Mouse (Mus musculus): ENCODE data around the gene Irs1.

The Irs1 gene

DNA sequence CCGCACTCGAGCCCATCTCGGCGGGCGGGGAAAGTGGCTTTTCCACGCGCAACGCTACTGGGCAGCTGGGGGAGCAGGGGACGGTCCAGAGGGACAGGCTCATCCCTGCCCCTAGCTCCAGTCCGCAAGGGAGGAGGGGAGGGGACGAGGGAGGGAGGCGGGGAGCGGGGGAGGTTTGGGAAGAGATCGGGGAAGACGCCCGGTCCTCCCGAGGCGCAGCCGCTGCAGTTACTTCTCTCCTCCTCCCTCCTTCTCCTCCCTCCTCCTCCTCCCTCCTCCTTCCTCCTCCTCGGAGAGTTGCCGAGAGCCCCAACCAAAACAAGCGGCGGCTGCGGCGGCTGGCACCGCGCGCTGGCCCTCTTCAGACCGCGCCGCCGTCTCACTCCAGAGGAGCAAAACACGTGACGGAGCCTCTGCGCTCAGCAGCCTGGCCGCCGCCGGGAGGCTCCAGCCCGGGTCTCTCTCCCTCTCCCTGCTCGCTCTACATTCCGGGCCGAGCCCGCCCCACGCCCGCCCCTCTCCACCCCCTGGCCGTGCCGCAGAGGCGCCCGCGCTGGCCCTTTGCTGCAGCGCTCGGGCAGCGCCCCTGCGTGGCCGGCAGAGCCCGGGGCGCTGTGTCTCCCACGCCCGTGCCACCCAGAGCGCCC lies at the start of gene Irs1:
Gene Irs1 (minus strand): TSS at position 266 of the 647 bp plus-strand sequence.
- CTCF ChIA-PET = no interaction called here

DNA sequence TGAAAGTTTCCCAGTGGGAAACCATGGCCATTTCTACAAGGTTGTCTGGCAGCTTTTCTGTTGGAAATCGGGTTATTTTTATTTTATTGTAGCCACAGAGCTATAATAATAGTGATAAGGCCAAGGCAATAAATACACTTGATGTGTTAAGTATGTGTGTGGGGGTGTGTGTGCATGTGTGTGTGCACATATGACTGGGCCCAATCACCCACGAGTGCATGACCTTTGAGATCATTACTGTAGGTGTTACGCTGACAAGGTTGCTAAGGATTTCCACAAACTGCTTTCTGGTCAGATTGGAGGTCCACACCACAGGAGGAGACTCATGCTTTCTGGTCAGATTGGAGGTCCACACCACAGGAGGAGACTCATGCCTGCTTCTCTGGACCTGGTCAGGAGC lies 43.3 kb upstream of the Irs1 start:
- CTCF ChIA-PET = interaction anchor here (0.5 kb wide), 1 partner anchor 56 kb away, joined by 8 read pairs; no protein-coding TSS in a partner anchor

DNA sequence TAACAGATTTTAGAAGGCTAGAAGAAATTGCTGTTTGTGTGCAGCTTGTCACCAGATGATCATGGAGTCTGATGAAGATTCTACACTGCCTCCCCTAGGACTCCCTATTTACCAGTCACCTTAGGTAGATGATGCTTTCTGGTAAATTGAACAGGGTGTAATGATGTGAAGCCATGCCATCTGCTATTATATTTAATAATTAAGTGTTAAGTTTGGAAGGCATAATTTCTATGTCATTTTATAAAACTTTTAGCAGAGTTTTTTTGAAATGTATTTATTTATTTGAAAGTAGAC lies 38.7 kb upstream of the Irs1 start:
- CTCF ChIA-PET = no interaction called here

DNA sequence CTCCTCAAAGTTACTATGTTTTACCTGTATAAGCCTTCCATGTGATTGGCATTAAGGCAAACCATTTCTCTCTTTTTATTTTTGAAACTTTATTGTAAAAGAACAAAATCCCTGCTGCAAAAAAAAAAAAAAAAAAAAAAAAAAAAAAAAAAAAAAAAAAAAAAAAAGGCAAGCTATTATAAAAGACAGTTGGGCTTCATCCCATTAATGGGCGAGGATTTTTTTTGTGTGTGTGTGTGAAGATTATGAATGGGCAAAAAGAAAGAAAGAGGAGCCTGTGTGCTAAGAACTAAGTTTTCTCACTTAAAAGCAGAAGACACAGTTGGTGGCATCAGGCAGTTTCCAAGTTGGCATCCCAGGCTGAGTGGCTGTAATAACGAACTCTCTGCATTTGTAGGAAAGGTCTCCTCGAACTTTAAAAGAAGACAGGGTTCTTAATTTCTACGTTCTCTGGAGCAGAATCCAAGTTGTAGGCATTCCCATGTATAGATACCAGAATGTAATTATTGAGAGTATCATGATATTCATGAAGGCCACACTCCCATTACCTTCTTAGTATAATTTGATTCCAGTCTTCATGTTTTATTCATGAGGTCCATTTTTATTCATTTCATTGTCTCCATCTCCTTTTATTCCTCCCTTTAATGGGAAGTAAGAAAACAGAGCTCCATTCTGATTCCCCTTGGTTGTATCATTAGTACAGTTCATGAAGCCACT lies 38.2 kb upstream of the Irs1 start:
- CTCF ChIA-PET = no interaction called here

DNA sequence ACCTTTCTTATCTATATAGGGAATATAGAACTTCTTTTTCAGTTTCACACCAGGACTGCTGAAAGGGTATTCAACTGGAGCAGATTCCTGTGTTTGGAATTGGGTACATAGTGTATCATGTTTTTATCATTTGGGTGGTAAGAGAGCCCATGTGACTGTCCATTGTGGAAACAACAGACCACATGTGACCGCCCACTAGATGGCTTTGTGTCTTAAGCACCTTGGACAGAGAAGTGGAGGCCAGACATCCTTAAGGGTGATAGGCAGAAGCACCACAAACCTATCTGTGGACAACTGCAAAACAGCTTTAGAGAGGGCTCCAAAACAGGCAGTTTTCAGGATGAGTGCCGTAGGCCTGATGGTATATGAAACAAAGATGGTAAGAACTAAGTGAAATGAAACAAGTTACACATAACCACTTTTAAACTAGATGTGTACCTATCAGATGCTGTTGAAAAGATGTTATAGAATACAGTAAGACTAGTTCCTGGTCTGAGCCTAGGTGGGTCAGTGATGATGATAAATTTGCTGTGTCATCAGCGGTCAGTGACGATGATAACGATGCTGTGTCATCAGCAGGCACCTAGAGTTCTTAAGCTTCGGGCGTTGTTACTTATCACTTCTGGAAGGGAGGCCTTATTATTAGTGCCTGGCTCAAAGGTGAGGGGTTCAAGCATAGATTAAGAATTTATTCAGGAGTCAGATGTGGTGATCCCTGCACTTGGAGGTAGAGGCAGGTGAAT lies 37.0 kb upstream of the Irs1 start:
- CTCF ChIA-PET = no interaction called here

DNA sequence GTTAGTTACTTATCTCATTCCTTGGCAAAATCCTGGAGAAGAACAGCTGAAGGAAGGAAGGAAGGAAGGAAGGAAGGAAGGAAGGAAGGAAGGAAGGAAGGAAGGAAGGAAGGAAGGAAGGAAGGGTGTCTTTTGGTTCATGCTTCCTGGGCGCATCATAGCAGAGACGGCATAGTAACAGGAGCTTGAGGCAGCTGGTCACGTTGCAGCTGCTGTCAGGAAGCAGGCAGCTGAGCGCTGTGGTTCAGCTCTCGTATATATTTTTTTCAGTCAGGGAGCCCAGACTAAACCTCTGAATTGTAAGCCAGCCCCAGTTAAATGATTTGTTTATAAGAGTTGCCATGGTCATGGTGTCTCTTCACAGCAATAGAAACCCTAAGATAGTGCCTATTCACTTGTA lies 34.9 kb upstream of the Irs1 start:
- CTCF ChIA-PET = interaction anchor here (0.6 kb wide), 1 partner anchor 1716 kb away, joined by 4 read pairs; no protein-coding TSS in a partner anchor

DNA sequence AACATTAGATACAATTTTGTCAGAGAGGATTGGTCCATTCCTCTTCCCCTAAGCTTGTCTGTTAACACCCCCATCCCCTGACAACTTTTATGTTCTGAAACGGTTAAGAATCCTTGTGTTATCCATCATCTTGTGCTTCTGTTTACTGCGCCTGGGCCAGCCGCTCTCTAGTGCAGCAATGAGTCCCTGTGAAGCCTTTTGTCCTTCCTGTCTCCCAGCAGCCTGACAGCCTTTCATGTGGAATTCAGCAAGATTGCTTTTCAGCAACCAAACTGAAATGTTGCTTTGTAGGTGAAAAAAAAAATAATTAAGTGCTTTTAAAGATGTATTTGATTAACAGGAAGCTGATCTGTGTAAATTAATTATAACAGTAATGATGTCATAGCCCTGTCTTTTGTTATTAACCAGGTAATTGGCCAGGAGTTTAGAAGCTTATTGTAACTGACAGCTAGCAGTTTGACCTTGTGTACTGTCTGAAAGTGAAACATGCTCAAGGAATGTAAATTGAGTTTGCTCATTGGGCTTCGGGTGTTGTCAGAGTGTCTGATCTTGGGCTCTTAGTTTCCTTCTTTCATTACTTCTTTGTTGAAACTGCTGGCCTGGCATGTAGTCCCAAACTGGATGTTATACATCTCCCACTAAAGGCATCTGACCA lies 33.0 kb upstream of the Irs1 start:
- CTCF ChIA-PET = no interaction called here

DNA sequence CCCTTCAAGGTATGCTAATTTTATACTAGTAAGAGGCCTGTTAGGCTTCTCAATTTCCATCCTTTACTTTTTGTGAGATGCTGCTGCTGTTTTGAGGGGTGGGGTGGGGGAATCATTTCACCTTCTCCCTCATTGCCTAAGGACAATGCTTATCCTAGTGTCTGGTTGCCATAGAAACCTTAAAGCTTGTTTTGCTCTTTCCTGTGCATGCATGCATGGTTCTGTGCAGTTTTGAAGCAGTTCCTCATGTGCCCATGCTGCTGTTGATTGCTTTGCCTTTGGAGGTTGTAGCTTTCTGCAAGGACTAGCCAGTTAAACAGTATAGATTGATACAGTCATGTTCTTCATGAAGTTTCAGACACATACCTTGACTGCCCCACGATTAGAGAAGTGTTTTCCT lies 30.2 kb upstream of the Irs1 start:
- CTCF ChIA-PET = no interaction called here

DNA sequence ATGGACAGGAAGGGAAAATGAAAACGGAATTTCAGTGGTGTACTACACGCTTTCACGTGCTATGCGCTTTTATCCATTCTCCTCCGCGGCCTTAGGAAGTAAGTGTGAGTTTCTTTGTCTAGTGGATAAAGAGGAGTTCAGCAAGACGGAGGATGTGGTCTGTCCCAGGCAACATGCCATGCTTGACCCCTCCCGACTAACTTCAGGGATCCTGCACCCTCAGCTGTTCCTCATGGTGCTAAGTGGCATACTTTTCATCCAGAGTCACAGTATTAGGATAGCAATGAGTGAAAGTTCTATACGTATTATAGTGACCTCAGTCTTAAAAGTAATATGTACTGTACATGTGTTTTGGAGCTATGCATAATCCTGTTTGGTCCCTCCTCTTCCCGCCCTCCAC lies 29.6 kb upstream of the Irs1 start:
- CTCF ChIA-PET = no interaction called here

DNA sequence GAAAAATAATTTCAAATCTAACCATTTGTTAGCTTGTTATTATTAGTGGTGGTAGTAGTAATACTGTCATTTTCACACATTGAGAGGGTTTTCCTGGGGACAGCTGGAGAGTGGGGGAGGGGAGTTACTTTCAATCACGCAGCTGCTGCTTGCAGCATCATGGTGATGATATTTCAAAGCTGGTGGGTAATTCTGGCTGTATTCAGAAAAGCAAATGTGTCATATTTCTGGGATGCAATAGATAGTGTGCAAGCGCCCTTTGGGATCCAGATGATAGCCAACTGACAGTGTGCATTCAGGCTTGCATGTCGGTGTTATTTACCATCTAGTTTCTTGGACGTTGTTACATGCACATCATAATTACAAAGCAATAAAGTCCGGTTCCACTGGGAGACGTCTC lies 29.2 kb upstream of the Irs1 start:
- CTCF ChIA-PET = no interaction called here

DNA sequence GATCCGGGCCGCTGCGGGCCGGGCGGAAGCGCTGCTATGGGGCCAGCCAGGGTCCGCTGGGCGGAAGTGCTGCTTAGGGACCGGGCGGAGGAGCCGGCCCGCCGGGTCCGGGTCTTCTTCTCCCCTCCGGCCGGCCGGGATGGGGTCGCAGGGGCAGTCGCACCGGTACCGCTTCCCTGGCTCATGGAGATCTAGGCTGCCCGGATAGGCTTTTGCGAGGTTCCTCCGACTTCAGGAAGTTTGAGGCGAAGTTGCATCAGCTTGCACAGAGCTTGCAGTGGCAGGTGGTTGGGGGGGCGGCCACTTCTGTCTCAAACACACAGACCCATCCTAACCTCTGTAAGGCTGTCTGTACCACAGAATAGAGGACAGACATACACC lies 25.5 kb upstream of the Irs1 start:
- CTCF ChIA-PET = no interaction called here

DNA sequence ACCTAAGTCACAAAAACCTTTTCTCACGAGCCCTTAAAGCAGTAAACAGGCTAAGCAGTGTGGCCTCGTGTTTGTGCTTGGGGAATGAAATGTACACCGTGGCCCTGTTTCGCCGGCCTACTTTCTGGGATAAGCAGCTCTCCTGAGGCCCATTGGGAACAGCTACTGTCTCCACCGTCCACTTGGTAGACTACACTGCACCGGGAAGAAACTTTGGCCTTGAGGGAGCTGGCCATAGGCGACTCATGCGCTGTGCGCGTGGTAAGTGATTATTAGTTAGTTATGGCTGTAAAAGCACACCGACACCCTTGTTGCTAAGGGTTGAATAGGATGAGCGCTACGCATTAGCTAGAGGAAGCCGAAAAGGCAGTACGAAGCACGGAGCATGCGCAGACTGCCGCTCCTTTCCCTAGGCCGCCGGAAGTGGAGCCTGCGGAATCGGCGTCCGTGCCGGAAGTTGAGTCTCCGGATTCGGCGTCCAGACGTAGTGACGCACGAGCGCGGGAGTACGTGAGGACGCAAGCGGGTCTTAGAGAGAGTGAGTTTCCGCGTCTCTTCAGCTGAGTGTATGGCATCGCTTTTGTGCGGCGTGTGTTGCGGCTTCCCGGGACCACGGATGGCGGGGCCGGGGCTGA lies 25.0 kb upstream of the Irs1 start, which contains the start of gene Rhbdd1:
Gene Rhbdd1 (plus strand): TSS at position 342 of the 635 bp plus-strand sequence.
- CTCF ChIA-PET = no interaction called here

DNA sequence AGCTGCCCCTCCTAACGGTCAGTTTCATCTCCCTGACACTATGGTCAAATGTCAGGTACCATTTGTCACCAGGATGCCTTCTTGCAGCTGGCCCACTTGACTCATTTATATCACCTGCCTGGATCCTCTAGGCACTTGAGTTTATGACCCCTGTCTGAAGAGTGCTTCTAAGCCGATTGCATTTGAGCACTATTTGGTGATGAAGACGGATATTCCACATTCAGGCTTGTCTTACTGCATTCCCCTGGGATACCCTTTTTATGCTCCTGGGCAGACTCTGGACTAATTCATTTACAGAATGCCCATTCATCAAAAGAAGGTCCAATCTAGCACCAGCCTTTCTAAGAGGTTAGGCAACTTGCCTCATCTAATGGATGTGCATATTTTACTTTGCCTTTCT lies 13.3 kb upstream of the Irs1 start:
- CTCF ChIA-PET = no interaction called here

DNA sequence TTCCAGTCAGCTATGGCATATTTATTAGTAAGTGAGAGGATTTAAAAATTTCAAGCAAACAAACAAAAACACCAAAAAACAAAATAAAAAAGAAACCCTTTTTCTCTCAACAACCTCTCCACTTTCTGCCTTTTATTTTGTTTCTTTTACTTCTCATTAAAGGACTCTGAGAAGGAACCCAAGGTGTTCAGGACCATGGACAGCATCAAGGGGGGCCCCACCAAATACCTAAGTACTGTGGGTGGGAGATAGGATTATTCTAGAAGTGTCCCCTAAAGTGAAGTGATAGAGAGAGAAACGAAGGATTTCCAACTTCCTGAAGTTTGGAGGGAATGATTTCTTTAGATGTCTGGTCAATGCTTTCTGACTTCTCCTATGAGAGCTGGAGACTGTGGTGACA lies 7.4 kb upstream of the Irs1 start:
- CTCF ChIA-PET = no interaction called here

DNA sequence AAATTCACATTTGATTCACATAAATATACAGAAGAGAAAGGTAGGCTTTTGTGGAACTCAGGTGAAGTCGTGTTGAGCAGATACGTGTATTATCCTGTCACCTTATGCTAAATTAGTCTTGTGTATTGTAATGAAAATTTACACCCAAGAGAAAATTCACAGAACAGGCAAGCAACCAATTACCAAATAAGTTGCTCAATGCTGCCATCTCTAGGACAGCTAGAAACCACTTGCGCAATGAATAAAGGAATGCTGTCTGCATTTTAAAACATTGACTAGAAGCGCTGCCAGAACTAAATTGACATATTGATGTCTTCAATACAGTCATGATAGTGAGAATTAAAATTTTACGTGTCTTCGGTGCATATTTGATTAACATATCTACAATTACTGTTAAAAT lies 2.9 kb upstream of the Irs1 start:
- CTCF ChIA-PET = no interaction called here

DNA sequence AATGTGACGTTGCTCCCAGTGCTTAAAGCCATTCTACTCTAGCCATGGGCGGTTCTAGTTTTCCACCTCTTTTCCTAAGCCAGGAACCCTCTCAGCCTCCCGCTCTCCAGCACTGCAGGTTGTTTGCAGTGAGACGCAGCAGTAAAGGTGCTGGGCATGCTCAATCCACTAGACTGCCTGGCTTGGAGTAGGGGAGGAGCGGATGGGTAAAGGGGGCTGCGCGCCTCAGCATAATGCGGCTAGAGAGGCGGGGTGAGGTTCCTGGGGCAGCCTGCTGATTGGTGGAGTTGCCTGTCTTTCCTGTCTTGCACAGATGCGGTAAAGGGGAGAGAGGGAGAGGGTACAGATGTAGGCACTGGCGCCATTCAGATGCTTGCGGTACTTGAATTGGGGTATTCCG lies 1.6 kb upstream of the Irs1 start:
- CTCF ChIA-PET = no interaction called here

DNA sequence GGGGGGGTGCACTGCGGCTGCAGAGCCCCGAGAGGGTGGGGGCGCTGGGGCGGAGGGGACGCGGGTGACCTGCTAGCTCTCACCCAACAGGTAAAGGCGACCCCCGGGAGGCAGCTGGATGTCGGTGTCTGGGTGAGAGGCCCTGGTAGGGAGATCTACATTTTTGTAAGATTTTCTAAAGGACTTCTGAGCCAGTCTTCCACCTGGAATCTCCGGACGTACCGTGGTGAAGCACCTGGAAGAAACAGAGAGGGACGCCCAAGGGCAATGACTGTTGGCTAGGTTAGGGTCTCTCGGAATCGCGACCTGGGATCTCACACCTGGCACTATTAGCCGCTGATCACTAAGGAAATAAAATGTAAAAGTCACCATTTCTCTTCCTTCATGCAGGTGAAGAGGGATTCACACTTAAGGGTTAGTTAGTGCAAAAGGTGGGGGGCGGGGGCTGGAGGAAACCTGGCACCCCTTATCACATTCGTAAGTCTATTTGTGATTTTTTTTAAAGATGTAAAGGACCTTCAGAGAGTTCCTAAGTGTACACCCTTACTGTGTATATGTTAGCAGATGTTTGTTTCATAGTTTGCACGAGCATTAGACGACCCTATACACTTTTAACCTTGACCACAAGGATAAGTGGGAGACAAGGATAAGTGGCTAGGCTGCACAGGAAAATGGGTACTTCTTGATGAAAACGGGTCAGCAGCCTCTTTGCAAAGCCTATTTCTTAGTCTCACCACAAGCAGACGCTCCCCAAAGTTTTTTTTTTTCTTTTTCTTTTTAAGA lies 905 bp upstream of the Irs1 start:
- CTCF ChIA-PET = no interaction called here

DNA sequence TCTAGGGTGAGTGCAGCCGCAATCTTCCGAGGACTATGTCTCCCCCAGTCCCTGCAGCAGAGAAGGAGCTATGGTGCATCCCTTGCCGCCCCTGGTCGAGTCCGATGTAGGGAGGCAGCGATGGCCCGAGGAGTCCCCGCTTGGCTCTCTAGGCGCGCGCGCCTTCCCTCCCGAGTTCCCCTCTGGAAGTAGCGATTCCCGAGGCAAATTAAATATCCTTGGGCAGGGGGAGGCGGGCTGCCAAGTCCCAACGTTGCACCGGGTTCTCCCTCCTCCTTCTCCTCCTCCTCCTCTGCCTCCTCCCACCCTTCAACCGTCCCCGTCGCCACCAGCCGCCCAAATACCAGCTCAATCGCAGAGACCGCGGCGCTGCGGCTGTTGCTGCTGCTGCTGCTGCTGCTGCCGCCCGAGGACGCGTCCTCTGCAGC lies 479 bp downstream of the Irs1 start:
- CTCF ChIA-PET = no interaction called here

DNA sequence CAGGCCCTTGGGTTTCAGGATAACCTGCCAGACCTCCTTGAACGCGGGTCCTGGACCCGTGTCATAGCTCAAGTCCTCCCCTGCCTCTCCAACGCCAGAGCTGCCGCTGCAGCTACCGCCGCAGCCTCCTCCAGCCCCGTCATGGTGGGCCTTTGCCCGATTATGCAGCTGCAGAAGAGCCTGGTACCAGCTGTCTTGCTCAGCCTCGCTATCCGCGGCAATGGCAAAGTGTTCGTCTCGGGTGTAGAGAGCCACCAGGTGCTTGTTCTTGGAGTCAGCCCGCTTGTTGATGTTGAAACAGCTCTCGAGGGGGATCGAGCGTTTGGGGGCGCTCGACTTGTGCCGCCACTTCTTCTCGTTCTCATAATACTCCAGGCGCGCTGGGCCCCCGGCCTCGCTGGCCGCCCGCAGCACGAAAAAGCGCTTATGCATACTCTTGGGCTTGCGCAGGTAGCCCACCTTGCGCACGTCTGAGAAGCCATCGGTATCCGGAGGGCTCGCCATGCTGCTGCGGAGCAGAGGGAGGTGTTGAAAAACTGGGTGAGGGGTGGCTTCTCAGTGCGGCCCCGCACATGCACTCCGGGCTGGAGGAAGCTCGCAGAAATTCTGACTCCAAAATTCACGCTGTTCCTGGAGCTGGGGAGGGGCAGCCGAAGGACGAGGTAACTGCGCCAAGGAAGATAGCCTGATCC lies 1.1 kb downstream of the Irs1 start:
- CTCF ChIA-PET = no interaction called here

DNA sequence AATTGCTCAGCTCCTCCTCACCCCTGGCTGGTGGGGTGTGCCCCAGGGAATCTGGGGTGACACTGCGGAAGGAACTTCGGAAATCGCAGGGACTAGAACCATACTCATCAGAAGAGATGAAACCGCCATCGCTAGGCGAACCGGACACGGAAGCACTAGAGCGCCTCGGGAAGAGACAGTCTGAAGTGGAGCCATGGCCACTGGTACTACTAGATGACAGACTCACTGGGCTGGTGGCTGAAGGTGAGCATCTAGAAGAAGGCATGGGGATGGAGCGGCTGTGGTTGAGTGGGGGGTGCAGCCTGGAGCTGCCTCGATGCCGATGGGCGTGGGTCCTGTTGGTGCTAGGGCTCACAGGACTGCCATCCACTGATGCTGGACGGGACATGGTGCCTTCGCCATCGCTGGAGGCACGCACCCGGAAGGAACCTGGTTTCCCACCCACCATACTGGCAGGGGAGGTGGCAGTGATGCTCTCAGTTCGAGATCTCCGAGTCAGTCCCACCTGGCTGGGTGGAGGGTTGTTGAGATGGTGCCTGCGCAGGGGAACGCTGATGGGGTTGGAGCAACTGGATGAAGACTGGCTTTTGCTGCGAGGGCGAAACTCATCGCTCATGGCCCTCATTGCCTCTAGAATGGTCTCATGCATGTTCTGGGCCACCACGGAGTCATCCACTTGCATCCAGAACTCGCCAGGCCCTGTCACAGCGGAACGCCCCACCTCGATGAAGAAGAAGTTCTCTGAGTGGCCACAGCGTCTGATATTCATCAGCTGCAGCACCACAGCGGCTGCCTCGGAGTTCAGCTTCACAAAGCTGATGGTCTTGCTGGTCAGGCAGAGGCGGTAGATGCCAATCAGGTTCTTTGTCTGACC lies 1.9 kb downstream of the Irs1 start:
- CTCF ChIA-PET = no interaction called here

Data from spleen, embryonic (tissue).